Mouse (Mus musculus) intestine, embryonic 15.5 days (tissue): ENCODE data around the gene Pdzk1ip1. TPM values are rescaled to one million over a fixed set of nuclear protein-coding genes. Genes with fewer than 3 reads are reported as not detected.

Experiments used
- polyA plus RNA-seq: library from polyadenylated mRNA; unstranded; fragments of >200 nt; fragmentation: Nextera tagmentation; extraction: Ambion mirVana; gene quantifications from 2 replicates; pipeline ENCODE4 v1.2.1, GENCODE M21; 2015

Gene Pdzk1ip1
- polyA plus RNA-seq, 1 experiment from 2014 or later: 133 TPM

Other genes with a start within 250 kb of the Pdzk1ip1 start
- gene Foxd2, start 179.8 kb upstream of the Pdzk1ip1 start, polyA plus RNA-seq: 0.64 and 0.88 TPM in 2 replicates
- gene Foxe3, start 162.7 kb upstream of the Pdzk1ip1 start, polyA plus RNA-seq: not detected in 2 replicates
- 124 and 140 TPM in 2 replicates for gene Cmpk1, start 101.5 kb upstream of the Pdzk1ip1 start, polyA plus RNA-seq
- 8.9 and 9.8 TPM in 2 replicates for gene Stil, start 88.5 kb upstream of the Pdzk1ip1 start, polyA plus RNA-seq
- 0.78 and 0.98 TPM in 2 replicates for gene Tal1, start 32.3 kb upstream of the Pdzk1ip1 start, polyA plus RNA-seq
- 0.25 and 0.34 TPM in 2 replicates for gene Cyp4x1, start 45.6 kb downstream of the Pdzk1ip1 start, polyA plus RNA-seq
- gene Cyp4a29, start 153.4 kb downstream of the Pdzk1ip1 start, polyA plus RNA-seq: not detected in 2 replicates
- 0.08 TPM in 1 of 2 replicates, not detected in the other for gene Cyp4a12a, start 210.3 kb downstream of the Pdzk1ip1 start, polyA plus RNA-seq